Mouse (Mus musculus): ENCODE measurements around the gene Rab7b. TPM values are rescaled to one million over a fixed set of nuclear protein-coding genes. Genes with fewer than 3 reads are reported as not detected.

The Rab7b gene
- polyA plus RNA-seq, 1 experiment from 2014 or later, result 1.6 TPM

DNA sequence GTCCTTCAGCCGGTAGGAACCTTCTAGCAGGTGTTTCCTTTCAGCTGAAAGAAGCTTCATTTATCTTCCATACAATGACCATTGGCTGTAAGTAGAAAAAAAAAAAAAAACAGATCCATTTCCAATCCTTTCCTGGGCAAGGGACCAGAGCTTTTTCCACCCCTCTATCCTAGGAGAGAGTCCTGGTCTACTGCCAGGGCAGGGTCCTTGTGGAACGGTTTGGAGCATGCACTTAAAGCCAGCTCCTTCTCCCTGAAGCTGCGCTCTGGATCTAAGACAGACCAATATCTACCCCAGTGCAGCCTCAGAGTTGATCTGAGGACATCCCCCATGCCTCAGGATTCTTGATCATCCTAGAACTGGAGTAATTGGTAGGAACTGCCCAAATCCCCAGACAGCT, 33.5 kb downstream of the Rab7b start:
- ATAC-seq (ENCODE audit: low FRiP score, low TSS enrichment) (no peak), DNase-seq (no peak)
- H3K27me3 ChIP-seq (ENCODE audit: control insufficient read depth, insufficient read depth, low read length), result no peaks in the 10 kb centered on the region
- H3K36me3 ChIP-seq (ENCODE audit: control insufficient read depth, insufficient read depth, low read length), result no peaks in the 10 kb centered on the region
- 91% methylated on average over 3 of the region's 3 CpGs for WGBS
- H3K4me2 ChIP-seq (ENCODE audit: low read length), result no peak overlapping the region
- H3K4me1 ChIP-seq (ENCODE audit: control insufficient read depth, insufficient read depth, low read length), result 0 out of 2 replicates have a peak, but pooled peaks cover 2% of the 10 kb centered on the region
- no peak overlapping the region for H3K4me3 ChIP-seq (replicated peaks; ENCODE audit: low read depth, low read length)
- no peaks in the 10 kb centered on the region for H3K9me3 ChIP-seq (ENCODE audit: control insufficient read depth, low read length)
- H3K9ac ChIP-seq (replicated peaks; ENCODE audit: low read length), result no peak overlapping the region
- no peak overlapping the region for H3K27ac ChIP-seq (replicated peaks; ENCODE audit: low read depth, low read length)

DNA sequence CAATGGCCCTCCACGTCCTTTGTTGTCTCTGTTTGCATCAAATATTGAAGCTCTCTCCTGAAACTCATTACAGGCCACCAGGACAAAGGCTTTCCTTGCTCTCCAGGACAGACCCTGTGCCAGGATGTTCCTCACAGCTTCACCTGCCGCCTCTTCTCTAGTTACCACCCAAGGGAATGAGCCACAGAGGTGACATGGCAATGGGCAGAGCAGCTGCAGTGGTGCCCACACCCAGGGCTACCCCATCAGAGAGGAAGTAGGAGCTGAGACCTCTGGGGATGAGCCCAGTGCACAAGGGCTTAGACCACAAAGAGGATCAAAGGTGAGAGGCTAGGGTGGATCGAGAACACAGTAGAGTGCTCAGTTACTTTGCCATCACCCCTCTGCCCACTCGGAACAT, 35.1 kb downstream of the Rab7b start:
- no peak for ATAC-seq (ENCODE audit: low FRiP score, low TSS enrichment)
- H3K27ac ChIP-seq (replicated peaks; ENCODE audit: low read depth, low read length), result no peak overlapping the region
- H3K4me3 ChIP-seq (replicated peaks; ENCODE audit: low read depth, low read length), result no peak overlapping the region
- no peaks in the 10 kb centered on the region for H3K9me3 ChIP-seq (ENCODE audit: control insufficient read depth, low read length)
- H3K4me1 ChIP-seq (ENCODE audit: control insufficient read depth, insufficient read depth, low read length), result 0 out of 2 replicates have a peak, but pooled peaks cover 2% of the 10 kb centered on the region
- H3K27me3 ChIP-seq (ENCODE audit: control insufficient read depth, insufficient read depth, low read length), result no peaks in the 10 kb centered on the region
- H3K36me3 ChIP-seq (ENCODE audit: control insufficient read depth, insufficient read depth, low read length), result no peaks in the 10 kb centered on the region
- H3K9ac ChIP-seq (replicated peaks; ENCODE audit: low read length), result no peak overlapping the region
- no peak overlapping the region for H3K4me2 ChIP-seq (ENCODE audit: low read length)
- WGBS, result 36% methylated on average over 4 of the region's 4 CpGs
- DNase-seq, result no peak

DNA sequence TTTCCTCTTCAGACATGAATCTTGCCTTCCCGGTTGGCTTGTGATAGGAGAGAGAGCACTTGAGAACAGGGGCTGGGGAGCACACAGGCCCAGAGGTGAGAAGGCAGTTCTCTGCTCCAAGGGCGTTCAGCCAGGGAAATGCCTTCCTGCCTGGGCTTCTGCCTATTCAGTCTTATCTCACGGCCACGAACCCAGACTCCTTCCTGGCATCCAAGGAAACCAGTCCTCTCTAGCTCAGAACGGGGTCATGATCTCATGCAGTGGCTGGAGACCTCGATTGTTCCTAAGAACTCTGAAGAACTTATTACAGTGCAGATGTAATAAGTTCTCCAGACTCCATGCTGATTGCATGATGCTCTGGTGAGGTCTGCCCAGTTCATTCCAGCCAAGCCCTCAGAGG, 38.1 kb downstream of the Rab7b start:
- ATAC-seq (ENCODE audit: low FRiP score, low TSS enrichment), result no peak
- no peak overlapping the region for H3K4me3 ChIP-seq (replicated peaks; ENCODE audit: low read depth, low read length)
- no peaks in the 10 kb centered on the region for H3K27me3 ChIP-seq (ENCODE audit: control insufficient read depth, insufficient read depth, low read length)
- 85% methylated on average over 6 of the region's 6 CpGs for whole genome bisulfite sequencing
- no peaks in the 10 kb centered on the region for H3K36me3 ChIP-seq (ENCODE audit: control insufficient read depth, insufficient read depth, low read length)
- DNase-seq, result no peak
- H3K9ac ChIP-seq (replicated peaks; ENCODE audit: low read length), result no peak overlapping the region
- 0 out of 2 replicates have a peak, but pooled peaks cover 2% of the 10 kb centered on the region for H3K4me1 ChIP-seq (ENCODE audit: control insufficient read depth, insufficient read depth, low read length)
- no peak overlapping the region for H3K27ac ChIP-seq (replicated peaks; ENCODE audit: low read depth, low read length)
- no peaks in the 10 kb centered on the region for H3K9me3 ChIP-seq (ENCODE audit: control insufficient read depth, low read length)
- no peak overlapping the region for H3K4me2 ChIP-seq (ENCODE audit: low read length)

DNA sequence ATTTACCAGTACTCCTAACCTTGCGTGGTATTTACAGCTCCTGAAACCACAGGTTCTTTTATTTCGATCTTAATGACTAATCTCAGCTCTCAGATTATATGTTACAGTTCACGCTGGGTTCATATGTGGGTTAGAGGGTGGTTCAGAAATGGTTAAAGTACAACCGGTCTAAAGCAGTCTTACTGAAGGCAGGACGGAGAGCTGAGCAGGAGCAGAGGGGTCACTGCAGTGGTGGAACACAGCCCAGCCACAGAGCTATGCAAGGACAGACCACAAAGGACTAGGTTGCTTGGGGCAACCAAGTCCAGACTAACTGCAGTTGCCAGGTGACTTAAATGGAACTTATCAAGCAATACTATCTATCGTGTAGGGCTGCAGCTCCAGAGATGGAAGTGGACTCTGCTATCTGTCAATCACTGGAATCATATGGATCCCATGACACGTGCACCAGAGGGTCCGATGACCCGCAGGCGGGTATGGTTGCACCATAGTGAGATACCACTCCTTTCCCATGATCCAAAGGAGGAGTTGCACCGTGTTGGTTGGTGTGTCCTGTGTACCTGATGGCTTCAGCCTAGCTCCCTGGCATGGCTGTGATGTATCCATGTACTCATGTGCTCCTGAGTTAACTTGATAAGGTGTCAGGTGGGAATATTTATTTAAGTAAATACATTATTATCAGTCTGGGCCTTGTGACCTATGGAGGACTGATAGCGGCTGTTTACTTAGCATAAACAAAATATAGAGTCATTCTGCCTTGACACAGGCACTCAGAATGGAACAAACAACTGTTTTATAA, 42.3 kb downstream of the Rab7b start:
- Histone ChIP-seq H3K27me3 (ENCODE audit: control insufficient read depth, insufficient read depth, low read length) (no peaks in the 10 kb centered on the region), H3K4me1 (ENCODE audit: control insufficient read depth, insufficient read depth, low read length) (no peaks in the 10 kb centered on the region), H3K9me3 (ENCODE audit: control insufficient read depth, low read length) (no peaks in the 10 kb centered on the region), H3K4me3 (replicated peaks; ENCODE audit: low read depth, low read length) (no peak overlapping the region), H3K9ac (replicated peaks; ENCODE audit: low read length) (no peak overlapping the region), H3K4me2 (ENCODE audit: low read length) (no peak overlapping the region), H3K27ac (replicated peaks; ENCODE audit: low read depth, low read length) (no peak overlapping the region), H3K36me3 (ENCODE audit: control insufficient read depth, insufficient read depth, low read length) (no peaks in the 10 kb centered on the region)
- DNase-seq, result no peak
- 84% methylated on average over 12 of the region's 12 CpGs for WGBS
- ATAC-seq (ENCODE audit: low FRiP score, low TSS enrichment), result no peak

DNA sequence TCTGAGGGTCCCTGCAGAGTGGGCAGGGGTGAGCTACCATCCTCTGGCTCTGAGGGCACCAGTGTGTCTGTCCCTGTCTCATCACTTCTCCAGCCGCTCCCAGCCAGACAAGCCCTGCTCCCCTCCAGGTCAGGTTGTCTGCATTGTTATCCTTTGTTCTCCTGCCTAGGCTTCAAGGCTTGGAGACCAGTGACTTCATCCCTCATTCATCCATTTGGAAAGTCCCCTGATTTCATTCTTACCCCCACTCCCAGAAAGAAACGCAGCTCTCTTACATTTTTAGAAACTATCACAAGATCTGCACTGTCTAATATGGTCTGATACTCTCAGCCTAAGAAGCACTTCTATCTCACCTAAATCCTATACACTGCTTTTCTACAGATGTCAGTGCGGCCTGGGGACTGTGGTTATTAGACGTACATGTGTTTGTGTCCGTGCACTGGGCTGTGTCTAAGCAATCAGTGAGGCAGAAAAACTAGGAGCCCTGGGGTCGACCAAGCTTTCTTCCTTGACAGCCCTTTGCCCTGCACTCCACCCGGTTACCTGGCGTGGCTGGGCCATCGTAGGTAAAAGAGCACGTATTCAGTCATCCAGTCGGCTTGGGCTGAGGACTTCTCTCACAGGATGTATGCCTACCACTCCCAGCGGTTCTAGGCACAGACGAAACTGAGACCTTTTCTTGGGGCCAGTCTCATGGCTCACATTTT, 45.1 kb downstream of the Rab7b start:
- H3K4me2 ChIP-seq (ENCODE audit: low read length), result no peak overlapping the region
- H3K4me3 ChIP-seq (replicated peaks; ENCODE audit: low read depth, low read length), result no peak overlapping the region
- no peaks in the 10 kb centered on the region for H3K4me1 ChIP-seq (ENCODE audit: control insufficient read depth, insufficient read depth, low read length)
- no peak overlapping the region for H3K27ac ChIP-seq (replicated peaks; ENCODE audit: low read depth, low read length)
- ATAC-seq (ENCODE audit: low FRiP score, low TSS enrichment), result no peak
- no peak overlapping the region for H3K9ac ChIP-seq (replicated peaks; ENCODE audit: low read length)
- no peak for DNase-seq
- 25% methylated on average over 13 of the region's 13 CpGs for WGBS
- H3K27me3 ChIP-seq (ENCODE audit: control insufficient read depth, insufficient read depth, low read length), result no peaks in the 10 kb centered on the region
- no peaks in the 10 kb centered on the region for H3K36me3 ChIP-seq (ENCODE audit: control insufficient read depth, insufficient read depth, low read length)
- H3K9me3 ChIP-seq (ENCODE audit: control insufficient read depth, low read length), result no peaks in the 10 kb centered on the region

DNA sequence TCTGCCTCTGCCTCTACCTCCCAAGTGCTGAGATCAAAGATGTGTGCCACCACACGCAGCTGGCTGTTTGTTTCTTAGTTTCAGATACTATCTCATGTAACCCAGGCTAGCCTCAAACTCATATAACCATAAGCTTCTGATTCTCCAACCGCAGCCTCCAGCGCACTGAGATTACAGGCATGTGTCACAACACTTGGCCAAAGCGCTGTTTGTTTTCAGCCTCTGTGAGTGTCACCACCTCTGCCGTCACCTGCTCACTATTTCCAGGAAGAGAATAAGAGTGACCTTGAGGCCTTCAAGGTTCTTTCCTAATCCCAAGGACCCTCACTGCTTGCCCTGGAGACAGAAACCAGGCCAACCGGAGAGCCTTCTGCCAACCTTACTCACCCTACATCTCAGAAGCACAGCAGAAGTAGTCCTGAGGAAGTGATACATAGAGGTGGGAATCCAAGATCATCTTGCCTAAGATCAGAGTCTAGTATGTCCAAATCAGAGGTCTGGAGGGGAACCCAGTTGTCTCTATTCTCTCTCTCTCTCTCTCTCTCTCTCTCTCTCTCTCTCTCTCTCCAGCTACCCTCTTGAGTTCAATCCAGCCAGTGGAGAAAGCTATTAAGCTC, 46.3 kb downstream of the Rab7b start:
- ATAC-seq (ENCODE audit: low FRiP score, low TSS enrichment) (no peak), DNase-seq (no peak)
- H3K27me3 ChIP-seq (ENCODE audit: control insufficient read depth, insufficient read depth, low read length), result no peaks in the 10 kb centered on the region
- 96% methylated on average over 6 of the region's 6 CpGs for WGBS
- no peak overlapping the region for H3K27ac ChIP-seq (replicated peaks; ENCODE audit: low read depth, low read length)
- no peak overlapping the region for H3K4me2 ChIP-seq (ENCODE audit: low read length)
- H3K9ac ChIP-seq (replicated peaks; ENCODE audit: low read length), result no peak overlapping the region
- no peaks in the 10 kb centered on the region for H3K36me3 ChIP-seq (ENCODE audit: control insufficient read depth, insufficient read depth, low read length)
- no peak overlapping the region for H3K4me3 ChIP-seq (replicated peaks; ENCODE audit: low read depth, low read length)
- no peaks in the 10 kb centered on the region for H3K9me3 ChIP-seq (ENCODE audit: control insufficient read depth, low read length)
- H3K4me1 ChIP-seq (ENCODE audit: control insufficient read depth, insufficient read depth, low read length), result no peaks in the 10 kb centered on the region

DNA sequence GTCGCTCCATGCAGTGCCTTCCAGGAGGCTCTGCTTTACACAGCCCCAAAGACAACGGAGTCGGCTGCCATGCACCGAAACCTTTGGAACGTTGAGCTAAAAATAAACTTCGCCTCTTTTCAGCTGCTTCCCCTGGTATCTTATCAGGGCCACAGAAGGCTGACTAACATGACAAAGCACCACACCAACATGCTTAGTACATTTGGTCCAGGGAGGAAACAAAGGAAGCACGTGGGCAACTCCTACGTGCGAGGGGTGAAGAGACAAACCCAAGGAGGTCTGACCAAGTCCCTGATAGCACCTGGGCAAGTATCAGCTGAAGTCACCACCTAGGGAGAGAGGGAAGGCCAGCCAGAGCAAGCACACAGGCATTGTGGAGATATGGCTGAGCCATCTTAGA, 48.0 kb downstream of the Rab7b start:
- H3K36me3 ChIP-seq (ENCODE audit: control insufficient read depth, insufficient read depth, low read length), result no peaks in the 10 kb centered on the region
- ATAC-seq (ENCODE audit: low FRiP score, low TSS enrichment), result no peak

DNA sequence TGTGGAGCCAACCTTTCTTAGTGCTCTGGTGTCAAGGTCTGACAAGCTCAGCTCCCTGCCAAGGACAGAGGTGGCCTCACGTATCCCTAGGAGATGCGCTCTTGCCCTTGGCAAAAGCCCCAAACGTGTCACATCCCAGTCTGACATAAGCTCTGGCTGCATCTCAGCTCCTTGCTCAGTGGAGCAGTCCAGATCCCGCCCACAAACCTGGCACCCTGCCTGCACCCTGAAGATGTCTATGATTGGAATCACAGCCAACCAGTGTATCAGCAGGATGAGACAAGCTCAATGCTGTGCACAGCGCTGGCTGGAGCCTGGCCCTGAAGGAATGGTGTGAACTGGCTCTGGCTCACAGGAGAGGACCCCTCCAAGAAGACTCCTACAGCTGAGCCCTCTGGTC, 48.8 kb downstream of the Rab7b start:
- H3K4me1 ChIP-seq (ENCODE audit: control insufficient read depth, insufficient read depth, low read length), result no peaks in the 10 kb centered on the region
- no peak overlapping the region for H3K4me3 ChIP-seq (replicated peaks; ENCODE audit: low read depth, low read length)
- H3K36me3 ChIP-seq (ENCODE audit: control insufficient read depth, insufficient read depth, low read length), result no peaks in the 10 kb centered on the region
- H3K4me2 ChIP-seq (ENCODE audit: low read length), result no peak overlapping the region
- no peak; the same call in 1 of the 2 replicates for ATAC-seq (ENCODE audit: low FRiP score, low TSS enrichment)
- 70% methylated on average over 5 of the region's 5 CpGs for WGBS
- peak; percentile 45 for DNase-seq
- no peak overlapping the region for H3K27ac ChIP-seq (replicated peaks; ENCODE audit: low read depth, low read length)
- no peaks in the 10 kb centered on the region for H3K9me3 ChIP-seq (ENCODE audit: control insufficient read depth, low read length)
- H3K27me3 ChIP-seq (ENCODE audit: control insufficient read depth, insufficient read depth, low read length), result no peaks in the 10 kb centered on the region
- H3K9ac ChIP-seq (replicated peaks; ENCODE audit: low read length), result no peak overlapping the region

More for the DNA sequence above, 48.0 kb downstream of the Rab7b start:
- Histone ChIP-seq H3K4me2 (ENCODE audit: low read length) (no peak overlapping the region), H3K9ac (replicated peaks; ENCODE audit: low read length) (no peak overlapping the region), H3K4me3 (replicated peaks; ENCODE audit: low read depth, low read length) (no peak overlapping the region), H3K4me1 (ENCODE audit: control insufficient read depth, insufficient read depth, low read length) (no peaks in the 10 kb centered on the region), H3K27me3 (ENCODE audit: control insufficient read depth, insufficient read depth, low read length) (no peaks in the 10 kb centered on the region), H3K9me3 (ENCODE audit: control insufficient read depth, low read length) (no peaks in the 10 kb centered on the region), H3K27ac (replicated peaks; ENCODE audit: low read depth, low read length) (no peak overlapping the region)
- 92% methylated on average over 9 of the region's 9 CpGs for WGBS
- no peak for DNase-seq
